Mouse (Mus musculus) heart, embryonic 14.5 days (tissue): Measurements from ENCODE around the gene P2rx6. TPM values are rescaled to one million over a fixed set of nuclear protein-coding genes. Genes with fewer than 3 reads are reported as not detected.
A peak's percentile ranks its signal among the peaks of the same experiment; 100 is the strongest.

Experiments
- ATAC-seq: fragments of 200-750 bp; cut with Nextera tagmentation; 2 replicates; pipeline ENCODE4 v1.8.0; 2017; ENCODE audit warnings: low read depth, moderate TSS enrichment; ENCODE audit not compliant: insufficient number of reproducible peaks, insufficient read depth, low FRiP score
- H3K27ac ChIP-seq, 2 experiments: fragments of 200-500 bp in 1 of 2; fragments of 300-500 bp in 1 of 2; sonication (generic) in 1 of 2; replicated peaks in 1 of 2; 2 replicates each; pipeline ENCODE4 v1.5.1; 2012 to 2014; ENCODE audit warnings: low read depth in 2 of 2, low read length in 2 of 2, control low read depth in 1 of 2, mild to moderate bottlenecking in 1 of 2, mixed read lengths in 1 of 2; ENCODE audit not compliant: control insufficient read depth in 1 of 2, insufficient read depth in 1 of 2
- H3K27me3 ChIP-seq: fragments of 300-500 bp; sonication (generic); 2 replicates; pipeline ENCODE4 v1.6.1; 2014; ENCODE audit warnings: mild to moderate bottlenecking, low read length, control low read depth; ENCODE audit not compliant: control insufficient read depth, insufficient read depth
- H3K36me3 ChIP-seq: fragments of 300-500 bp; sonication (generic); 2 replicates; pipeline ENCODE4 v1.6.1; 2014; ENCODE audit warnings: mild to moderate bottlenecking, control low read depth, low read length, mixed read lengths; ENCODE audit not compliant: control insufficient read depth, insufficient read depth
- H3K4me1 ChIP-seq, 2 experiments: fragments of 200-500 bp in 1 of 2; fragments of 300-500 bp in 1 of 2; sonication (generic) in 1 of 2; 2 replicates each; pipeline ENCODE4 v1.6.1; 2012 to 2014; ENCODE audit warnings: low read length in 2 of 2, control low read depth in 1 of 2, mixed read lengths in 1 of 2; ENCODE audit not compliant: control insufficient read depth in 2 of 2, insufficient read depth in 2 of 2
- H3K4me2 ChIP-seq: fragments of 300-500 bp; sonication (generic); 2 replicates; pipeline ENCODE4 v1.6.1; 2014; ENCODE audit warnings: mild to moderate bottlenecking, low read length
- H3K4me3 ChIP-seq, 2 experiments: fragments of 200-500 bp in 1 of 2; fragments of 300-500 bp in 1 of 2; sonication (generic) in 1 of 2; 2 replicates each; pipeline ENCODE4 v1.5.1; 2012 to 2014; ENCODE audit warnings: low read length in 2 of 2, mild to moderate bottlenecking in 2 of 2, control low read depth in 1 of 2, low read depth in 1 of 2, moderate library complexity in 1 of 2; ENCODE audit not compliant: control insufficient read depth in 1 of 2, insufficient read depth in 1 of 2
- H3K9ac ChIP-seq: fragments of 300-500 bp; sonication (generic); 2 replicates; pipeline ENCODE4 v1.6.1; 2014; ENCODE audit warnings: mild to moderate bottlenecking, low read length
- H3K9me3 ChIP-seq: fragments of 300-500 bp; sonication (generic); 2 replicates; pipeline ENCODE4 v1.6.1; 2016; ENCODE audit warnings: low read length, control low read depth; ENCODE audit not compliant: control insufficient read depth
- whole genome bisulfite sequencing: fragments of 180-500 bp; shearing (Covaris S2); extraction: QIAGEN DNeasy Blood & Tissue Kit; methylation state at CpG from one replicate; pipeline ENCODE4 v1.1.7; 2014; 5-methylcytosine and 5-hydroxymethylcytosine counted together
- polyA plus RNA-seq: library from polyadenylated mRNA; unstranded; fragments of >200 nt; fragmentation: Nextera tagmentation; extraction: Ambion mirVana; gene quantifications from 2 replicates; pipeline ENCODE4 v1.2.1, GENCODE M21; 2014

The P2rx6 gene
- 0.65 and 0.67 TPM in 2 replicates for polyA plus RNA-seq

- 3% methylated on average over 10 of the region's 10 CpGs for WGBS
- peak within 1 kb of the TSS; percentile 64; a peak in 3 of 4 replicates for H3K27ac ChIP-seq
- H3K27me3 ChIP-seq = no peaks in the 10 kb centered on the region
- ATAC-seq = no peak; the same call in 1 of the 2 replicates
- peak within 1 kb of the TSS; percentile 61 for H3K9ac ChIP-seq
- H3K4me2 ChIP-seq = peak within 1 kb of the TSS; percentile 83
- H3K4me1 ChIP-seq = peaks cover 26 to 29% of the 10 kb centered on the region in 2 experiments
- H3K36me3 ChIP-seq = no peaks in the 10 kb centered on the region
- peak within 1 kb of the TSS; percentile 36 to 39 for H3K4me3 ChIP-seq
- no peaks in the 10 kb centered on the region for H3K9me3 ChIP-seq
Observed at GRCm38 (mm10) chr16:17561751-17562208, at the start of gene P2rx6. P2rx6 (plus strand) TSS chr16:17561885.

DNA sequence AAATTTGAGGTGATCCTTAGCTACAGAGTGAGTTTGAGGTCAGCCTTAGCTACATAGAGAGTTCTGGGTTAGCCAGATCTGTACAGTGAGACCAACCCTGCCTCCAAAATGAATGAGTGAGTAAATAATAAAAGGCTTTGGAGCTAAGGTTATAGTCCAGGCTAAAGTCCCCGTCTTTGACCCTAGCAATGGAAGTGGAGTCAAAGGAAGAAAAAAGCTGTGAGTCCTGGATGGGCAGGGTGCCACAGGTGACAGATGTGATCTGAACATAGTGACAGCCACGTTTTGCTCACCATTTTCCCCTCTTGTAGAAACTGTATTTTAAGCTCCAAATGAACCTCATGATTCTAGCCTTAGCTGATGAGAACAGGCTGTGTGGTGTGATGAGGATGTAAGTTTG is 42.8 kb upstream of the P2rx6 start:
- ATAC-seq = no peak
- Histone ChIP-seq H3K4me2 (no peak overlapping the region), H3K27me3 (no peaks in the 10 kb centered on the region), H3K9me3 (no peaks in the 10 kb centered on the region), H3K27ac (no peak overlapping the region), H3K9ac (no peak overlapping the region), H3K4me1 (no peaks in the 10 kb centered on the region), H3K4me3 (no peak overlapping the region), H3K36me3 (peaks cover 94% of the 10 kb centered on the region)
- 81% methylated on average over 2 of the region's 2 CpGs for WGBS

DNA sequence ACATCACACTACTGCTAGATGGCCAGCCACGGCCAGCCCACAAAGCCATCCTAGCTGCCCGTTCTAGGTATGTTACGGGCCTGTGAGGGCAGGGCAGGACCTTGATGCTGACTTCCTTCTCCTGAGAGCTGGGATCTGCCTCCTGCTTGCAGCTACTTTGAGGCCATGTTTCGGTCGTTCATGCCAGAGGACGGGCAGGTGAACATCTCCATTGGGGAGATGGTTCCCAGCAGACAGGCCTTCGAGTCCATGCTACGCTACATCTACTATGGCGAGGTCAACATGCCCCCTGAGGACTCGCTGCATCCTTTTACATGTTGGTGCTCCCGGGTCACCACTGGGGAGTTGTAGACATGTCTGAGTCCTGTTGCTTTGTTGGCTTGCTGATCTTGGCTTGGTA is 37.5 kb upstream of the P2rx6 start:
- Histone ChIP-seq H3K27ac (no peak overlapping the region), H3K4me2 (no peak overlapping the region), H3K9ac (no peak overlapping the region), H3K4me3 (no peak overlapping the region), H3K36me3 (peaks cover 98% of the 10 kb centered on the region), H3K4me1 (no peaks in the 10 kb centered on the region), H3K27me3 (no peaks in the 10 kb centered on the region), H3K9me3 (no peaks in the 10 kb centered on the region)
- 90% methylated on average over 11 of the region's 11 CpGs for WGBS
- no peak for ATAC-seq

DNA sequence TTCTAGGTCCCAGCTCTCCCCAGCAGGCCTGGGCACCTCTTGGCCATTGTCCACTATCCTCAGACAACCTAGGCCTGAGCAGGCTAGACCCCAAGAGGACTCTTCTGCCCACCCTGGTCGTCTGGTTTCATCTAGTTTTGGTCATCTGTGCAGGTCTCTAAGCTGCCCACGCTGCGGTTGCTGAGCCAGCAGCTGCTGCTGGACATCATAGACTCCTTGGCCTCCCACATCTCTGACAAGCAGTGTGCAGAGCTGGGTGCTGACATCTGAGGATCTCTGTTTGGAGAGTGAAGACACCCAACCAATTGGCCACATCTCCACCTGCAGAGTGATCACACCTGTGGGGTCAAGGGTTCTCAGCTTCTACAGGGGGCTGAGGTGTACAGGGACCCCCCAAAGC is 36.2 kb upstream of the P2rx6 start:
- Histone ChIP-seq H3K4me3 (no peak overlapping the region), H3K4me1 (peaks cover 2 to 10% of the 10 kb centered on the region in 2 experiments; a peak in 3 of 4 replicates), H3K4me2 (no peak overlapping the region), H3K27me3 (no peaks in the 10 kb centered on the region), H3K27ac (no peak overlapping the region), H3K9ac (no peak overlapping the region), H3K9me3 (no peaks in the 10 kb centered on the region), H3K36me3 (peaks cover 84% of the 10 kb centered on the region)
- no peak for ATAC-seq
- 84% methylated on average over 3 of the region's 3 CpGs for WGBS

- Histone ChIP-seq H3K4me3 (no peak overlapping the region), H3K27me3 (no peaks in the 10 kb centered on the region), H3K27ac (no peak overlapping the region), H3K4me1 (peaks cover 2 to 10% of the 10 kb centered on the region in 2 experiments; a peak in 3 of 4 replicates), H3K9me3 (no peaks in the 10 kb centered on the region), H3K36me3 (peaks cover 77% of the 10 kb centered on the region), H3K9ac (no peak overlapping the region), H3K4me2 (no peak overlapping the region)
- WGBS = 86% methylated on average over 6 of the region's 6 CpGs
- no peak for ATAC-seq
Observed at GRCm38 (mm10) chr16:17526223-17526622, 35.5 kb upstream of the P2rx6 start.

DNA sequence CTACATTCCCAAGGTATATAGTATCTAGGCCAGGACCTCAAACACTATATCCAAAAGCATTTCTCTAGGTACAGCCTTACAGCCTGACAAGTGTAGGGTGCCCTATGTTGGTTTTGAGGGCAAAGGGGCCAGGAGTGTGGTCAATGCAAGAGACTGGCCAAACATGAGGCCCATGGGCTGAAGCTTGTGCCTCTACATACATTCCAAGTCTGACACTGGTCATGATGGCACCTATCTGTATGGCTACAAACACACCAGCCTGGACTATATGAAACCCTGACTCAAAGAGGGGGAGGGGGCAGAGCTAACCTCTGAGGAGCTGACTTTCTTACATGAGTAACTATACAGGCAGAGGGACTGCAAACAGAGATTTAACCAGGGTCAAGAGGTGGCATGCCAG is 34.1 kb upstream of the P2rx6 start:
- H3K9ac ChIP-seq = no peak overlapping the region
- peaks cover 63% of the 10 kb centered on the region for H3K36me3 ChIP-seq
- no peak overlapping the region for H3K4me3 ChIP-seq
- H3K4me1 ChIP-seq = peaks cover 5 to 10% of the 10 kb centered on the region in 2 experiments
- H3K4me2 ChIP-seq = no peak overlapping the region
- no peaks in the 10 kb centered on the region for H3K9me3 ChIP-seq
- ATAC-seq = no peak
- no peaks in the 10 kb centered on the region for H3K27me3 ChIP-seq
- H3K27ac ChIP-seq = no peak overlapping the region

DNA sequence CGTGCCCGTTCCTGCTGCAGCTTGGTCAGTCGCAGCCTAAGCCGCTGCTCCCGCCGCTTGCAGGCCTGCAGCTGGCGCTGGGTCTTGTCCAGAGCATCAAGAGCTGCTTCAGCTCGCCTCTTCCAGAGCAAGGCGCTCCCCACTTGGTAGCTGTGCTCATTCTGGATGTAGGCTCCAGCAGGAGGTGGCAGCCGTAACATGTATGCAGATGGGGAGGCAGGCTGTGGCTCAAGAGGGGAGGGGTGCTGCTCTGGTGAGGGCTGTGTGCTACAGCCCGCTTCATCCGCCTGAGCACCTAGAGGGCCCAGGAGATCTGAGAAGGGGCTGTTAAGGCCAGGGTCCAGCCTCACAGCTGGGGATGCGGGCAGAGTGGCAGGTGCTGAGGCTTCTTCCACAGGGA is 33.4 kb upstream of the P2rx6 start:
- Histone ChIP-seq H3K9me3 (no peaks in the 10 kb centered on the region), H3K27ac (no peak overlapping the region), H3K27me3 (no peaks in the 10 kb centered on the region), H3K4me1 (peaks cover 5 to 10% of the 10 kb centered on the region in 2 experiments), H3K4me3 (no peak overlapping the region), H3K36me3 (peaks cover 57% of the 10 kb centered on the region), H3K4me2 (no peak overlapping the region), H3K9ac (no peak overlapping the region)
- no peak for ATAC-seq
- WGBS = 84% methylated on average over 13 of the region's 13 CpGs

DNA sequence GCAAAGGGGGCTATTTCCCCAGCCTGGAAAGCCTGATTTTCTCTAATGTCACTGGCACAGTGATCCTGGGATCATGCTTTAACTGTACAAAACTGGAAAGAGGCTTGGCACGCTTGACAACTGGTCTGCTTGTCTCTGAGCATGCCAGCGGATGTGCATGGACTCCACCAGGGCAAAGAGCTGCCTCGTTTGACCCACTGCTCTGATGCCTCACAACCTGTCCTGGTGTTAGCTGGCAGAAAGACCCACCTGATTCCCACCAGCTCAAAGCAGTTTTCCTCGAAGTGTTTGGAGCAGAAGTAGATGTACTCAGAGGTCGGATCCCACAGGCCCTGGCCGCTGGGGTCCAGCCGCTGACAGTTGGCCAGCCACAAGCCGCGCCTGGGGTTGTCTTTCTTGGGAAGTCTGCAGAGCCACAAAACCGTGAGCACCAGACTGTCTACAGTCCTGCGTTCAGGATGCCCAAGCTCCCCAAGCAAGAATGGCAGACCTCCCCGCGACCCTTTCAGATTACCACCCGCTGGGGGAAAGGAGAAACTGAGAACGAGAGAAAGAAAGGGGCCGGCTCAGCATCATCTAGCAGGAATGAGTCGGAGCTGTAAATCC is 31.6 kb upstream of the P2rx6 start:
- peak overlapping the region; percentile 94 for H3K4me2 ChIP-seq
- peaks cover 41% of the 10 kb centered on the region for H3K36me3 ChIP-seq
- H3K4me3 ChIP-seq = peak overlapping the region; percentile 55 to 77
- H3K4me1 ChIP-seq = peaks cover 5 to 10% of the 10 kb centered on the region in 2 experiments
- ATAC-seq = no peak
- WGBS = 14% methylated on average over 17 of the region's 17 CpGs
- no peaks in the 10 kb centered on the region for H3K27me3 ChIP-seq
- peak overlapping the region; percentile 84 to 89 for H3K27ac ChIP-seq
- no peaks in the 10 kb centered on the region for H3K9me3 ChIP-seq
- H3K9ac ChIP-seq = peak overlapping the region; percentile 90
